Mouse (Mus musculus): ENCODE results near the gene Tbc1d8.

GRCm38 (mm10) chr1:39499485-39499941 is 21.0 kb upstream of the Tbc1d8 start:
- TF ChIP-seq CTCF (IDR thresholded peaks at IDR 0.05) (no peak), POLR2A (IDR thresholded peaks at IDR 0.05; ENCODE audit: insufficient read depth, low read depth, low read length) (no peak), EP300 (IDR thresholded peaks at IDR 0.05; ENCODE audit: insufficient read depth, low read depth, low read length) (no peak)

Measured in heart, adult 2 months (tissue).